Mouse (Mus musculus): ENCODE results near the gene Btg2. TPM values are rescaled to one million over a fixed set of nuclear protein-coding genes. Genes with fewer than 3 reads are reported as not detected.

The Btg2 gene
- polyA plus RNA-seq, 1 experiment from 2014 or later, result 77.2 TPM

DNA sequence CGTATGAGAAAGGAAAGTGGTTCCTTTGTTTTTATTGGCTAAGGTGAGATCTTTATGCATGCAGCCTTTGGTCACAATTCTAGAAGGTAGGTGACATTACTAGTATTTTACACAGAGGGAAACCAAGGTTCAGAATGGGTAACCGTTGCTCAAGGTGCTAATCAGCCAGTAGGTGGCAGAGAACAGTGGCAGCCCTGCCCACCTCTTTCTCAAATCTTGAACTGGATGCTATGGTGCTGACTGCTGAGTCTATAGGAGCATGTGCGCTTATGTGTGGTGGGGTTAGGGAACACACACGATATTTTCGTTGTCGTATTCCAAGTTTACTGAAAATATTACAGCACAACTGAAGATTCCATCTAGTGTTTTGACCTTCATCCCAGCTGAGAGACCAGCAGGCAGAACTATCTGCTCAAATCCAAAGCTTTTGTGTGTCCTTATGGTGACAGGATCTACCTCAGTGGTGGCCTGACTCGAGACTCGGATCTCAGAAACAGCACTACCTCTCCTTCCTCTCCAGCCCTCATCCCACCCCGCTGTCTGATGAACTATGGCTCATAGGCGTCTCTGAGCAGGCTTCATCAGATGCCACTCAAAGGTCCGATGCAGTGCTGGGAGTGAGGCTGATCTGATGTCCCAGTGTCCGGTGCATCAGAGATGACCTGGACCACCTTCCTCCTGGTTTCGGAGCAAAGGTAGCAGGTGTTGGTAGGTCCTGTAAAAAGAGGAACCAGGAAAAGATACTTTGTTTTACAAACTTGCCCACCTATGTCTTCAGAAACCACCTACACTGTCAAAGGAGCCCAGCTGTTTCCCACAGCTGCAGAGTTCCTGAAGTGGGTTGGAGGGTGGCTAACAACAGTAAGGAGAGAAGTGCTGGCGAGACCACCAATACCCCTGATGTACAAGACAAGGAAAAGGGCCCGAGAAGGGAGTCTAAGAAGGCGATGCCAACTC lies 18.9 kb downstream of the Btg2 start:
- Histone ChIP-seq H3K36me3 (ENCODE audit: insufficient read depth) (no peaks in the 10 kb centered on the region), H3K4me3 (ENCODE audit: low read depth, low read length) (peak overlapping the region; percentile 27), H3K27ac (ENCODE audit: low read depth) (peak overlapping the region; percentile 99), H3K27me3 (ENCODE audit: insufficient read depth, low read length) (no peaks in the 10 kb centered on the region), H3K9me3 (ENCODE audit: low read depth, low read length) (no peaks in the 10 kb centered on the region), H3K4me2 (peak overlapping the region; percentile 64), H3K4me1 (ENCODE audit: insufficient read depth) (peaks cover 52% of the 10 kb centered on the region), H3K9ac (peak overlapping the region; percentile 17)
- TF ChIP-seq CTCF (IDR thresholded peaks at IDR 0.05; ENCODE audit: low read depth), result peak; percentile 66
- 56% methylated on average over 16 of the region's 16 CpGs for WGBS
- peak; percentile 39 for DNase-seq
- no peak for ATAC-seq (ENCODE audit: insufficient read depth)

DNA sequence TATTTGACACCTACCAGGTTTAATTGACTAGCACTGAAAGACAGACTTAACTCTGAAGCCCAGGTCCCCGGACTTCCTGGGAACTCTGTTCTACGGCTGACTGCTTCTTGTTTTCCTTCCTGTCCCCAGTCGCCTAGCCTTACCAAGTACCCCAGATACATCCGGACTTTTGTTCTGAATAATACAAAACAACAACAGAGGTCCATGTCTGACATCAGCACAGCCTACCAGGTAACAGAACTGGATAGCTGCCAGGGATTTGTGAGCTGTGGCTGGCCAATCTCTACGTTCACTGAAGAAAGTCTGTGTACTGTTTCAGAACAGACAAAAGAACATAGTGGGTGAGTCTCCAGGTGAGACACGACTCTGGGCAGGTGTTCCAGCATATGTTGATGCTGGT lies 20.1 kb downstream of the Btg2 start:
- H3K9me3 ChIP-seq (ENCODE audit: low read depth, low read length), result no peaks in the 10 kb centered on the region

GRCm38 (mm10) chr1:134057736-134058135 lies 21.2 kb downstream of the Btg2 start:
- Histone ChIP-seq H3K9ac (no peak overlapping the region), H3K36me3 (ENCODE audit: insufficient read depth) (no peaks in the 10 kb centered on the region), H3K9me3 (ENCODE audit: low read depth, low read length) (no peaks in the 10 kb centered on the region), H3K27me3 (ENCODE audit: insufficient read depth, low read length) (no peaks in the 10 kb centered on the region), H3K4me3 (ENCODE audit: low read depth, low read length) (no peak overlapping the region), H3K4me2 (no peak overlapping the region), H3K4me1 (ENCODE audit: insufficient read depth) (peaks cover 32% of the 10 kb centered on the region), H3K27ac (ENCODE audit: low read depth) (no peak overlapping the region)
- no peak for ATAC-seq (ENCODE audit: insufficient read depth)
- DNase-seq, result no peak
- no peak for TF ChIP-seq CTCF (IDR thresholded peaks at IDR 0.05; ENCODE audit: low read depth)
- 66% methylated on average over 8 of the region's 8 CpGs for WGBS

More for the DNA sequence above, 20.1 kb downstream of the Btg2 start:
- ATAC-seq (ENCODE audit: insufficient read depth) (no peak), DNase-seq (peak; percentile 38)
- Histone ChIP-seq H3K4me2 (no peak overlapping the region), H3K27me3 (ENCODE audit: insufficient read depth, low read length) (no peaks in the 10 kb centered on the region), H3K36me3 (ENCODE audit: insufficient read depth) (no peaks in the 10 kb centered on the region), H3K4me3 (ENCODE audit: low read depth, low read length) (no peak overlapping the region), H3K9ac (no peak overlapping the region), H3K27ac (ENCODE audit: low read depth) (no peak overlapping the region), H3K4me1 (ENCODE audit: insufficient read depth) (peaks cover 40% of the 10 kb centered on the region)
- no peak for TF ChIP-seq CTCF (IDR thresholded peaks at IDR 0.05; ENCODE audit: low read depth)
- 58% methylated on average over 6 of the region's 6 CpGs for WGBS

- H3K36me3 ChIP-seq (ENCODE audit: insufficient read depth), result no peaks in the 10 kb centered on the region
- H3K9ac ChIP-seq, result no peak overlapping the region
- peaks cover 17% of the 10 kb centered on the region for H3K4me1 ChIP-seq (ENCODE audit: insufficient read depth)
- H3K4me3 ChIP-seq (ENCODE audit: low read depth, low read length), result no peak overlapping the region
- DNase-seq (no peak), ATAC-seq (ENCODE audit: insufficient read depth) (no peak)
- H3K9me3 ChIP-seq (ENCODE audit: low read depth, low read length), result no peaks in the 10 kb centered on the region
- H3K27ac ChIP-seq (ENCODE audit: low read depth), result no peak overlapping the region
- H3K4me2 ChIP-seq, result no peak overlapping the region
- WGBS, result 54% methylated on average over 4 of the region's 4 CpGs
- TF ChIP-seq CTCF (IDR thresholded peaks at IDR 0.05; ENCODE audit: low read depth), result no peak
- no peaks in the 10 kb centered on the region for H3K27me3 ChIP-seq (ENCODE audit: insufficient read depth, low read length)
Observed at GRCm38 (mm10) chr1:134056285-134056684, 22.6 kb downstream of the Btg2 start.

DNA sequence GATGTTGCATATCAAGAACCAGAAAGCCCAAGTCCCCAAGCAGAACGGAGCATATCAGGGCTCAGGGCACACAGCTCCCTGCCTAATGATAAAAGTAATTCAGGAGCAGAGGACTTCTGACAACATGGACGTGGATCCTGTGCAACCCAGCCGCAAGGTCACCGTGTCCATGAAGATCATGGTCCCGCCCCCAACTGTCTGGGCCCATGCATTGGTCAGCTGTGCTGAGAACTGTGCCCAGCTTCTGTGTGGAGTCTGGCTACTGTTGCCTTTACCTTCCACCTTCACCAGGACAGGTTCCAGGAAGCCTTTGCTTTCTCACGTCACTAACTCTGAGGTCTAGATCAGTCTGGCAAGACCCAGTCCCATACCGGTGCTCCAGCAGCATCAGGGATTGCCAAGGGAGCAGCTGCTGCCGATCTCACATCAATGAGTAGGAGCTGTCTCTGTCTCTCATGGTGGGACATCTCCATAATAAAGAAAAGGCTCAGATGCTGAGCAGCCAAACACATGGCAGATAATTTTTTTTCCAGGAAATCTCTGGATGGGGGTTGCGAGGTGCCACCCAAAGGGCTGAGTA lies 23.2 kb downstream of the Btg2 start:
- DNase-seq, result no peak
- Histone ChIP-seq H3K9me3 (ENCODE audit: low read depth, low read length) (no peaks in the 10 kb centered on the region), H3K4me2 (no peak overlapping the region), H3K4me1 (ENCODE audit: insufficient read depth) (peaks cover 14% of the 10 kb centered on the region; the same call in 1 of the 2 replicates), H3K36me3 (ENCODE audit: insufficient read depth) (no peaks in the 10 kb centered on the region), H3K4me3 (ENCODE audit: low read depth, low read length) (no peak overlapping the region), H3K27me3 (ENCODE audit: insufficient read depth, low read length) (no peaks in the 10 kb centered on the region), H3K27ac (ENCODE audit: low read depth) (no peak overlapping the region), H3K9ac (no peak overlapping the region)
- no peak for ATAC-seq (ENCODE audit: insufficient read depth)
- TF ChIP-seq CTCF (IDR thresholded peaks at IDR 0.05; ENCODE audit: low read depth), result no peak
- 70% methylated on average over 9 of the region's 9 CpGs for WGBS

- ATAC-seq (ENCODE audit: insufficient read depth), result no peak
- 60% methylated on average over 9 of the region's 9 CpGs for WGBS
- no peak overlapping the region for H3K4me3 ChIP-seq (ENCODE audit: low read depth, low read length)
- no peak for TF ChIP-seq CTCF (IDR thresholded peaks at IDR 0.05; ENCODE audit: low read depth)
- H3K4me1 ChIP-seq (ENCODE audit: insufficient read depth), result peaks cover 8% of the 10 kb centered on the region; the same call in 1 of the 2 replicates
- H3K9ac ChIP-seq, result no peak overlapping the region
- H3K9me3 ChIP-seq (ENCODE audit: low read depth, low read length), result no peaks in the 10 kb centered on the region
- H3K27ac ChIP-seq (ENCODE audit: low read depth), result no peak overlapping the region
- no peaks in the 10 kb centered on the region for H3K36me3 ChIP-seq (ENCODE audit: insufficient read depth)
- no peak overlapping the region for H3K4me2 ChIP-seq
- DNase-seq, result peak; percentile 32
- H3K27me3 ChIP-seq (ENCODE audit: insufficient read depth, low read length), result no peaks in the 10 kb centered on the region
Observed at GRCm38 (mm10) chr1:134055058-134055457, 23.9 kb downstream of the Btg2 start.

DNA sequence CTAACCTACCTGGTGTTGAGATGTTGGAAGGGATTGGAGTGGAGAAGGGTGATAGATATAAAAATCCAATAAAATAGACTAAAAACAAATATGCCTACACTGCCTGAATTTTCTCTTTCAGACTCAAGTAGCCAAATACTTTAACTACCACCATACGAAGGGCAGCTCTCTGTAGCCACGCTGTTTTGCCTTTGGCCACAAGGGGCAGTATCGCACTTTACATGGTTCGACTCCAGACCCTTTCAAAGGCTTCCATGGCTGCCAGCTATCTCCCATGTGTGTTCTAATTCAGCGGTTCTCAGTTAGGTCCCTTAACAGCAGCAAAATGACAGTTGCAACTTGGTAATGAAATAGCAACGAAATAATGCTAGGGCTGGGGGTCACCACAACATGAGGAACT lies 25.7 kb downstream of the Btg2 start:
- Histone ChIP-seq H3K4me2 (no peak overlapping the region), H3K4me3 (ENCODE audit: low read depth, low read length) (no peak overlapping the region), H3K4me1 (ENCODE audit: insufficient read depth) (0 out of 2 replicates have a peak, but pooled peaks cover 6% of the 10 kb centered on the region), H3K36me3 (ENCODE audit: insufficient read depth) (no peaks in the 10 kb centered on the region), H3K27ac (ENCODE audit: low read depth) (no peak overlapping the region), H3K27me3 (ENCODE audit: insufficient read depth, low read length) (no peaks in the 10 kb centered on the region), H3K9ac (no peak overlapping the region), H3K9me3 (ENCODE audit: low read depth, low read length) (no peaks in the 10 kb centered on the region)
- peak; percentile 37; the same call in 1 of the 2 replicates for ATAC-seq (ENCODE audit: insufficient read depth)
- DNase-seq, result peak; percentile 96
- WGBS, result 7% methylated on average over 6 of the region's 6 CpGs
- TF ChIP-seq CTCF (IDR thresholded peaks at IDR 0.05; ENCODE audit: low read depth), result peak; percentile 97

Data from lung, embryonic 14.5 days (tissue).